Mouse (Mus musculus) kidney, postnatal 0 days (tissue): ENCODE results near the gene Klhl13. TPM values are rescaled to one million over a fixed set of nuclear protein-coding genes. Genes with fewer than 3 reads are reported as not detected.

Source experiments
- ATAC-seq: fragments of 200-750 bp; cut with Nextera tagmentation; replicated peaks from 2 replicates; pipeline ENCODE4 v1.8.0; 2017; ENCODE audit warnings: low read depth, moderate number of reproducible peaks, moderate TSS enrichment, moderate library complexity; ENCODE audit not compliant: low FRiP score
- DNase-seq: peaks from one replicate; pipeline ENCODE4 v3.0.0-alpha.2; 2016; ENCODE audit warnings: low spot score
- H3K27ac ChIP-seq: fragments of 300-500 bp; sonication (generic); 2 replicates; pipeline ENCODE4 v1.5.1; 2014; ENCODE audit warnings: mild to moderate bottlenecking
- H3K27me3 ChIP-seq: fragments of 300-500 bp; sonication (generic); 2 replicates; pipeline ENCODE4 v1.6.1; 2014; ENCODE audit warnings: low read length, mixed read lengths; ENCODE audit not compliant: insufficient read depth
- H3K36me3 ChIP-seq: fragments of 300-500 bp; sonication (generic); 2 replicates; pipeline ENCODE4 v1.6.1; 2014; ENCODE audit warnings: low read length, mixed read lengths; ENCODE audit not compliant: insufficient read depth
- H3K4me1 ChIP-seq: fragments of 300-500 bp; sonication (generic); replicated peaks from 2 replicates; pipeline ENCODE4 v1.6.1; 2014; ENCODE audit warnings: antibody characterized with exemption, low read length, mixed read lengths; ENCODE audit not compliant: insufficient read depth
- H3K4me2 ChIP-seq: fragments of 300-500 bp; sonication (generic); 2 replicates; pipeline ENCODE4 v1.6.1; 2014; ENCODE audit warnings: mild to moderate bottlenecking, low read length, moderate library complexity, mixed read lengths
- H3K4me3 ChIP-seq: fragments of 300-500 bp; sonication (generic); replicated peaks from 2 replicates; pipeline ENCODE4 v1.5.1; 2014; ENCODE audit warnings: low read depth, low read length
- H3K9ac ChIP-seq: fragments of 300-500 bp; sonication (generic); 2 replicates; pipeline ENCODE4 v1.6.1; 2014; ENCODE audit warnings: low read depth, low read length
- H3K9me3 ChIP-seq: fragments of 300-500 bp; sonication (generic); replicated peaks from 2 replicates; pipeline ENCODE4 v1.6.1; 2016; ENCODE audit warnings: low read length, inconsistent platforms, mixed read lengths
- CTCF ChIP-seq: IDR thresholded peaks from 2 replicates; pipeline ENCODE4 v1.5.1; 2016; ENCODE audit warnings: antibody characterized with exemption, low read depth, mild to moderate bottlenecking, moderate library complexity
- polyA plus RNA-seq: library from polyadenylated mRNA; unstranded; fragments of >200 nt; fragmentation: Nextera tagmentation; extraction: Ambion mirVana; gene quantifications from 2 replicates; pipeline ENCODE4 v1.2.1, GENCODE M21; 2015

Klhl13 gene
- polyA plus RNA-seq, 1 experiment from 2014 or later, result 31.0 TPM

DNA sequence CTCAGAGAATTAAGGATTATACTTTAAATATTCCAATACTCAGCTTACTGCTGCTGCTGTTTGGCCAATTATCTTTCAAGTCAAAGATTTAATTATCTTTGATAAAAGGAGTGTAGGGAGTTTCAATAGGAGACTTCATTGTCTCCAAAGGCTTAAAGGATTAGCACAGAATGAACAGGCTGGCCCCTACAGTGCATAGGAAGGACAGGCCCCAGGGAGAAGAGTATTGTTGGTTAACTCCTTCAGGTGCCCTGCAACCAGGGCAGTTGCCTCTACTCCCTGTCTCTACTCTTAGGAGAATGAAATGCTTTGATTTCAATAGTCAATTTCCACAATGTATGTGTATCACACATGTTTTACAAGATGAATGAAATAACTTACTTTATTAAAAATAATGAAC lies 116.1 kb downstream of the Klhl13 start:
- Histone ChIP-seq H3K4me2 (no peak overlapping the region), H3K4me1 (no peaks in the 10 kb centered on the region), H3K27ac (no peak overlapping the region), H3K9me3 (no peaks in the 10 kb centered on the region), H3K36me3 (no peaks in the 10 kb centered on the region), H3K27me3 (no peaks in the 10 kb centered on the region), H3K4me3 (no peak overlapping the region), H3K9ac (no peak overlapping the region)
- DNase-seq (no peak), ATAC-seq (no peak)
- no peak for TF ChIP-seq CTCF
